Mouse (Mus musculus) retina, embryonic 14.5 days (tissue): ENCODE measurements at regions not wholly inside any gene's neighbourhood (a gene's known extent, or its start where the extent isn't known, plus 50 kb on each side); places are given as distances from the start of the nearest gene placed in this dataset.

Experiments used
- DNase-seq: peaks from one replicate; pipeline ENCODE4 v3.0.0-alpha.2; 2015; ENCODE audit warnings: low spot score

DNA sequence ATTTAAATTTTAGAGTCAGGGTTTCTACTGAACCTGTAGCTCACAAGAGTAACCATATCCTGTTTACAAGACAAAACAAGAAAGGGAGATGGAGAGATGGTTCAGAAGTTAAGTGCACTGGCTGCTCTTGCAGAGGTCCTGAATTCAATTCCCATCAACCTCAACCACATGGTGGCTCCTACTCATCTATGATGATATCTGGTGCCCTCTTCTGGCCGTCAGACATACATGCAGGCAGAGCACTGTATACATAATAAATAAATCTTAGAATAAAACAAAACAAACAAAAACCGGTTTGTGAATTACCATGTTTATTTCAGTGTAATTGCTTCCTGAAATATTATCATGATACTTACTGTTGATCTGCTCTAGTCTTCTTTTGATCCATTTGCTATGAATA, 845.4 kb downstream of the Pcdh18 start:
- no peak for DNase-seq

- DNase-seq: no peak
Measured at GRCm38 (mm10) chr3:48890403-48890802, 866.7 kb downstream of the Pcdh18 start.

DNA sequence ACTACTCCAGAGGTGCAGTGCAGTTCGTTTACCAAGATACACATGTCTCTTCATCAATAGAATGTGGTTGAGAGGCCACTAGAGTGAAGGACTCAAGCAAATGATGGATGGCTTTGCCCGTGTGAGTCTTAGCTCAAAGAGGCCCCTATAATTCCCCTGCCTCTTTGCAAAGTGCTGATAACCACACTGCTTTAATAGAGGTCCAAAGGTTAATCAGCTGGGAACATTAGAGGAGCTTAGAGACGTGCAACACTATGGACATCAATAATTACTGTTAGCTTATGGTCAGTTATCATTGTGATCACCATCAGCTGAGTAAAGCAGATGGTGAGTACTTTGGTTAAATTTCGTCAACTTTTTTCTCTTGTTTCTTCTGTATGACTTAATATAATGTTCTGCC, 869.2 kb downstream of the Pcdh18 start:
- no peak for DNase-seq

GRCm38 (mm10) chr3:48869527-48869926, 887.6 kb downstream of the Pcdh18 start:
- no peak for DNase-seq

GRCm38 (mm10) chr3:48846049-48846653, 911.0 kb downstream of the Pcdh18 start:
- DNase-seq: peak; percentile 95

- no peak for DNase-seq
Measured at GRCm38 (mm10) chr3:48840692-48841091, 916.4 kb downstream of the Pcdh18 start.

DNA sequence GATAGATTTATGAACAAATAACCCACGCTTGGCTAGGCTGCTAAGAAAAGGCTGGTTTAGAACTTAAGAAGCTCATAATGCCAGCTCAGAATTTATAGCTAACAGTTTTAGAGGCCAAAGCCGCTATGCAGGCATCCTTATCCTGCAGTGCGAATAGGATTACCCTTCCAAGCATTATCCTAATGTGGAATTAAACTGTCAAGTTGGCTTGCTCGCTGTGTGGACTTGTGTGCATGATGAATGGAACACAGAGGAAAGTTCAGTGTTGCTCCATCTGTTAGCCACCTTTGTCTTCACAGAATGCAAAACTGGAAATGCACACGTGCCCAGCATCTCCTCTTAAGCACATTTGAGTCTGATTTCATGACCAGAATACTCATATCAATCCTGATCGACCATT, 933.8 kb downstream of the Pcdh18 start:
- no peak for DNase-seq

GRCm38 (mm10) chr3:48804398-48804797, 952.7 kb downstream of the Pcdh18 start:
- no peak for DNase-seq

DNA sequence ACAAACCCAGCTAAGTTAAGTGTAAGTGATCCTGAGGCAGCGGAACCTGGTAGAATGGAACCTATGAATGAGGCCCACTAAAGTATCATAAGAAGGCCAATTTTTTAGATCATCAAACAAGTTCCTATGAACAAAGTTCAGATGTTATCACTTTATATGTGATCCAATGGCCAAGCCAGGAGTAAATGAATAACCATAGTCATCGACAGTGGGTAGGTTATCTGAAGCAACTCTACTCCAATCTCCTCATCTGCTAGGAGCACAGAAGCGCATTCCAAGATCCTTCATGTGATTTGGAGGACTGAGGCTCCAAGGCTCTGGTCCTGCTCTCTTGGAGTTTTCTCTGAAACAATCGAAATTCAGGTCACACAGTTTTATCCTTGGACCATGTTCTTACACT, 985.4 kb downstream of the Pcdh18 start:
- no peak for DNase-seq
